ENCODE assay signal across 18 mouse cellular contexts in genomic region chr1:75136730-75137129, GRCm38 (mm10). TPM values are rescaled to one million over a fixed set of nuclear protein-coding genes. Genes with fewer than 3 reads are reported as not detected.
DNase-seq lines count a peak whose midpoint lies in the region; ATAC-seq and TF ChIP-seq lines count a peak whose summit lies in the region.
"Had no signal": no experiment of that assay in that cellular context is flagged by ENCODE, and none has a peak within 500 bp of the region (broad histone marks: within the 10 kb centered on the region; RNA-seq: fewer than 3 reads in every experiment).

No protein-coding gene starts in this region.

- no peak for TF ChIP-seq CTCF in bone marrow, adult 2 months (IDR thresholded peaks at IDR 0.05; ENCODE audit: control insufficient read depth, insufficient read depth, low read length)

- no peaks in the 10 kb centered on the region; the same call in 1 of the 2 replicates for H3K27me3 ChIP-seq in kidney, embryonic 15.5 days
- H3K27me3 ChIP-seq in liver, embryonic 15.5 days: no peaks in the 10 kb centered on the region
- H3K27me3 ChIP-seq: Patski had no signal

- TF ChIP-seq POLR2A in bone marrow, adult 2 months (IDR thresholded peaks at IDR 0.05; ENCODE audit: borderline replicate concordance, control insufficient read depth, low read depth, low read length): no peak

- no peaks in the 10 kb centered on the region for H3K9me3 ChIP-seq in kidney, embryonic 15.5 days (replicated peaks)
- no peaks in the 10 kb centered on the region for H3K9me3 ChIP-seq in liver, embryonic 15.5 days (replicated peaks)
- H3K9me3 ChIP-seq: hindbrain, embryonic 13.5 days had no signal

- H3K4me2 ChIP-seq in kidney, embryonic 15.5 days: no peak overlapping the region
- peak overlapping the region; percentile 83 for H3K4me2 ChIP-seq in liver, embryonic 15.5 days
- H3K4me2 ChIP-seq: hindbrain, embryonic 13.5 days had no signal

- WGBS in kidney, embryonic 15.5 days: 63% methylated on average over 3 of the region's 3 CpGs
- WGBS in bone marrow, adult 2 months: 63% methylated on average over 3 of the region's 3 CpGs
- WGBS in liver, embryonic 15.5 days (ENCODE audit: insufficient replicate concordance): 9% methylated on average over 3 of the region's 3 CpGs

- no peak overlapping the region for H3K9ac ChIP-seq in kidney, embryonic 15.5 days
- H3K9ac ChIP-seq in liver, embryonic 15.5 days: peak overlapping the region; percentile 56
- H3K9ac ChIP-seq: hindbrain, embryonic 13.5 days had no signal

- peaks cover 10% of the 10 kb centered on the region for H3K4me1 ChIP-seq in kidney, embryonic 15.5 days
- H3K4me1 ChIP-seq in bone marrow, adult 2 months (ENCODE audit: control insufficient read depth, insufficient read depth, low read length): no peaks in the 10 kb centered on the region; the same call in 1 of the 2 replicates
- peaks cover 90% of the 10 kb centered on the region for H3K4me1 ChIP-seq in liver, embryonic 15.5 days (replicated peaks)

- no peak overlapping the region for H3K4me3 ChIP-seq in kidney, embryonic 15.5 days (replicated peaks)
- H3K4me3 ChIP-seq in bone marrow, adult 2 months (replicated peaks; ENCODE audit: control insufficient read depth, low read depth, low read length): no peak overlapping the region
- H3K4me3 ChIP-seq in liver, embryonic 15.5 days (replicated peaks): peak overlapping the region; percentile 37
- H3K4me3 ChIP-seq: hindbrain, embryonic 13.5 days had no signal

- H3K27ac ChIP-seq in kidney, embryonic 15.5 days: no peak overlapping the region
- H3K27ac ChIP-seq in bone marrow, adult 2 months (ENCODE audit: control insufficient read depth, insufficient read depth, low read depth, low read length, poor library complexity): peak overlapping the region; percentile 75
- peak overlapping the region; percentile 99 for H3K27ac ChIP-seq in liver, embryonic 15.5 days (replicated peaks)
- H3K27ac ChIP-seq: hindbrain, embryonic 13.5 days had no signal

- 0 out of 2 replicates have a peak, but pooled peaks have one; percentile 6 for ATAC-seq in kidney, embryonic 15.5 days (replicated peaks; ENCODE audit: low FRiP score)
- peak; percentile 45 for ATAC-seq in common myeloid progenitor, adult 5-6 weeks (replicated peaks; ENCODE audit: low read depth, poor library complexity, severe bottlenecking)
- ATAC-seq in liver, embryonic 15.5 days (ENCODE audit: insufficient read depth): peak; percentile 88
- ATAC-seq: forebrain, embryonic 16.5 days; midbrain, embryonic 16.5 days; Patski had no signal

- DNase-seq in kidney, postnatal 14 days: no peak
- no peak for DNase-seq in embryo, embryonic 10 days (ENCODE audit: low spot score)
- no peak for DNase-seq in lung, postnatal 10 days
- no peak for DNase-seq in cerebellum, postnatal 25 days
- DNase-seq: adrenal gland, postnatal 36 days; cerebellum, adult 11 months; kidney, adult 18-20 months; kidney, postnatal 36 days; lung, adult 18-20 months; thymus, postnatal 25 days had no signal

- peaks cover 47% of the 10 kb centered on the region for H3K36me3 ChIP-seq in kidney, embryonic 15.5 days
- peaks cover 57% of the 10 kb centered on the region for H3K36me3 ChIP-seq in liver, embryonic 15.5 days (replicated peaks)

RNA-seq across cellular contexts. Expression of gene Slc23a3, which starts 3.0 kb away (rescaled TPM):
- 2.5 and 4.3 TPM in 2 replicates for polyA plus RNA-seq in kidney, embryonic 15.5 days (2015; fragmentation: Nextera tagmentation; extraction: Ambion mirVana)
- polyA plus RNA-seq in bone marrow, adult 2 months (2011; ENCODE audit: insufficient read depth, insufficient read length, low replicate concordance, missing spikeins): 1.7 TPM in 1 of 2 replicates, not detected in the other
- not detected in 2 replicates for total RNA-seq in common myeloid progenitor, adult 5-6 weeks (2017)
- 2.1 and 2.3 TPM in 2 replicates for polyA plus RNA-seq in liver, embryonic 15.5 days (2015; fragmentation: Nextera tagmentation; extraction: Ambion mirVana)
- polyA plus RNA-seq: forebrain, embryonic 16.5 days; hindbrain, embryonic 13.5 days; midbrain, embryonic 16.5 days had no signal

RNA-seq across cellular contexts. Expression of gene Cnppd1, which starts 5.8 kb away (rescaled TPM):
- 41.0 and 50.9 TPM in 2 replicates for polyA plus RNA-seq in kidney, embryonic 15.5 days (2015; fragmentation: Nextera tagmentation; extraction: Ambion mirVana)
- polyA plus RNA-seq in bone marrow, adult 2 months (2011; ENCODE audit: insufficient read depth, insufficient read length, low replicate concordance, missing spikeins): 55.3 and 100 TPM in 2 replicates
- total RNA-seq in common myeloid progenitor, adult 5-6 weeks (2017): 37.0 and 38.3 TPM in 2 replicates
- 48.8 and 54.7 TPM in 2 replicates for polyA plus RNA-seq in liver, embryonic 15.5 days (2015; fragmentation: Nextera tagmentation; extraction: Ambion mirVana)

RNA-seq across cellular contexts. Expression of gene Retreg2, which starts 5.8 kb away (rescaled TPM):
- 53.5 and 53.8 TPM in 2 replicates for polyA plus RNA-seq in kidney, embryonic 15.5 days (2015; fragmentation: Nextera tagmentation; extraction: Ambion mirVana)
- 71.5 and 92.9 TPM in 2 replicates for polyA plus RNA-seq in bone marrow, adult 2 months (2011; ENCODE audit: insufficient read depth, insufficient read length, low replicate concordance, missing spikeins)
- total RNA-seq in common myeloid progenitor, adult 5-6 weeks (2017): 45.8 and 60.1 TPM in 2 replicates
- 55.8 and 59.7 TPM in 2 replicates for polyA plus RNA-seq in liver, embryonic 15.5 days (2015; fragmentation: Nextera tagmentation; extraction: Ambion mirVana)

RNA-seq across cellular contexts. Expression of gene Nhej1, which starts 11.7 kb away (rescaled TPM):
- polyA plus RNA-seq in kidney, embryonic 15.5 days (2015; fragmentation: Nextera tagmentation; extraction: Ambion mirVana): 10.3 and 10.6 TPM in 2 replicates
- 5.6 and 11.6 TPM in 2 replicates for polyA plus RNA-seq in bone marrow, adult 2 months (2011; ENCODE audit: insufficient read depth, insufficient read length, low replicate concordance, missing spikeins)
- total RNA-seq in common myeloid progenitor, adult 5-6 weeks (2017): 2.7 and 6.6 TPM in 2 replicates
- 5.8 and 6.2 TPM in 2 replicates for polyA plus RNA-seq in liver, embryonic 15.5 days (2015; fragmentation: Nextera tagmentation; extraction: Ambion mirVana)

RNA-seq across cellular contexts. Expression of gene Zfand2b, which starts 31.7 kb away (rescaled TPM):
- 41.3 and 42.4 TPM in 2 replicates for polyA plus RNA-seq in kidney, embryonic 15.5 days (2015; fragmentation: Nextera tagmentation; extraction: Ambion mirVana)
- 28.5 and 49.8 TPM in 2 replicates for polyA plus RNA-seq in bone marrow, adult 2 months (2011; ENCODE audit: insufficient read depth, insufficient read length, low replicate concordance, missing spikeins)
- total RNA-seq in common myeloid progenitor, adult 5-6 weeks (2017): 12.7 and 21.8 TPM in 2 replicates
- polyA plus RNA-seq in liver, embryonic 15.5 days (2015; fragmentation: Nextera tagmentation; extraction: Ambion mirVana): 43.4 and 44.5 TPM in 2 replicates

Comparison
In these comparisons a context has a peak if more than half of its experiments do, and no peak if none do; other contexts are left out.
1. ATAC-seq: peak in every context shown above with its lines; median percentile 88 in liver, embryonic 15.5 days; 45 in common myeloid progenitor, adult 5-6 weeks; 6 in kidney, embryonic 15.5 days.